Mouse (Mus musculus): Measurements from ENCODE around the gene Gcn1l1.

- TF ChIP-seq CTCF (conservative IDR thresholded peaks at IDR 0.05 in 1 of 2, IDR thresholded peaks at IDR 0.05 in 1 of 2; ENCODE audit: low read depth in 2 of 2, low read length in 2 of 2) (peak in 1 of 2 experiments; percentile 24; a peak in 1 of 4 replicates), EP300 (IDR thresholded peaks at IDR 0.05; ENCODE audit: low read length) (no peak), SIN3A (IDR thresholded peaks at IDR 0.05; ENCODE audit: low read length) (no peak), POLR2A (IDR thresholded peaks at IDR 0.05; ENCODE audit: low read depth, low read length) (no peak), ZMIZ1 (IDR thresholded peaks at IDR 0.05; ENCODE audit: low read depth, low read length) (no peak), HCFC1 (IDR thresholded peaks at IDR 0.05; ENCODE audit: low read depth, low read length) (no peak)
Measured at GRCm38 (mm10) chr5:115644192-115644591, 79.1 kb downstream of the Gcn1l1 start.
